Mouse (Mus musculus): ENCODE measurements around the gene Enah. TPM values are rescaled to one million over a fixed set of nuclear protein-coding genes. Genes with fewer than 3 reads are reported as not detected.

The Enah gene
- polyA plus RNA-seq, 1 experiment = 122 TPM

DNA sequence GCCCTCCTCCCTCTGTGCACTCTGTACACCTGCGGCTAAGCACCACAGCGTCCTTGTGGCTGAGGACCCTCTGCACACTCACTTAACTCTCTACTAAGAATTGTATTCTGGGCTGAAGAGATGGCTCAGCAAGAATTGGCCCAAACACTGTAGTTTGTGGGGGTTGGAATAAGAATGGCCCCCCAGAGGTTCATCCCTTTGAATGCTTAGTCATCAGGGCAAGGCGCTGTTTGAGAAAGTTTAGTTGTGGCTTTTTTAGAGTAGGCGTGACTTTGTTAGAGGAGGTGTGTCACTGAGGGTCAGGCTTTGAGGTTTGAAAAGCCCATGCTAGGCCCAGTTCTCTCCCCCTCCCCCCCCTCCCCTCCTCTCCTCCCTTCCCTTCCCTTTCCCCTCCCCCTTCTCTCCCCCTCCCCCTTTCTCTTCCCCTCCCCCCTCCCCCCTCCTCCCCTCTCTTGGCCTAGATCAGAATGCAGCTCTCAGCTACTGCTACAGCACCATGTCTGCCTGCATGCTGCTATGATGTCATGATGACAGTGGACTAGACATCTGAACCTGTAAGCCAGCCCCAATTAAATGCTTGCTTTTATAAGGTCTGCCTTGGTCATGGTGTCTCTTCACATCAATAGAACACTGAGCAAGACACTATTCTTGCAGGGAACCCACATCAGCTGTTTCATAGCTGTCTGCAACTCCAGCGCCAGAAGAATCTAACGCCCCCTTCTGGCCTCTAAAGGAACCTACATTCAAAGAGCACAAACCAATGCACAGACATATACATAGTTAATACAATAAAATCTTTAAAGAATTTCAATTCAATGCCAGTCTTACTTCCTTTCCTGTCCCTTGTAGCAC lies 153.1 kb downstream of the Enah start:
- no peak for DNase-seq (ENCODE audit: low read depth)
- TF ChIP-seq CTCF (IDR thresholded peaks at IDR 0.05; ENCODE audit: borderline replicate concordance, extremely low read depth, insufficient read depth, insufficient read length) (no peak), POLR2A (IDR thresholded peaks at IDR 0.05; ENCODE audit: borderline replicate concordance, extremely low read depth, insufficient read depth, insufficient read length, poor library complexity, severe bottlenecking) (no peak)

DNA sequence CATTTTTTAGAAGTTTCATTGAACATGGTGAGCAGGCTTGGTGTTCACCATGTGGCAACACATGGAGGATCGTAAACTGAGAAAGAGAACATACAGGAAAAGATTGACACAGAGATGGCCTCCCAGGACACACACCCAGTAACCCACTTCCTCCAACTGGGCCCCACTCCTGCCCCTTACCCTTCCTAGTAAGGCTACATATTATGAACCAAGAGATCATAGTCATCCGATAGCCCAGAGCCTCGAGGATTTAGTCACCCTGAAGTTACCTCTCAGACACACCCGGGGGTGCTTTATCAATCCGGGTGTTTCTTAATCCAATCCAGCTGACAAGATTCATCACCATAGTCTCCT lies 153.9 kb downstream of the Enah start:
- no peak for TF ChIP-seq CTCF (IDR thresholded peaks at IDR 0.05; ENCODE audit: borderline replicate concordance, extremely low read depth, insufficient read depth, insufficient read length)
- TF ChIP-seq POLR2A (IDR thresholded peaks at IDR 0.05; ENCODE audit: borderline replicate concordance, extremely low read depth, insufficient read depth, insufficient read length, poor library complexity, severe bottlenecking) = no peak
- DNase-seq (ENCODE audit: low read depth) = no peak

DNA sequence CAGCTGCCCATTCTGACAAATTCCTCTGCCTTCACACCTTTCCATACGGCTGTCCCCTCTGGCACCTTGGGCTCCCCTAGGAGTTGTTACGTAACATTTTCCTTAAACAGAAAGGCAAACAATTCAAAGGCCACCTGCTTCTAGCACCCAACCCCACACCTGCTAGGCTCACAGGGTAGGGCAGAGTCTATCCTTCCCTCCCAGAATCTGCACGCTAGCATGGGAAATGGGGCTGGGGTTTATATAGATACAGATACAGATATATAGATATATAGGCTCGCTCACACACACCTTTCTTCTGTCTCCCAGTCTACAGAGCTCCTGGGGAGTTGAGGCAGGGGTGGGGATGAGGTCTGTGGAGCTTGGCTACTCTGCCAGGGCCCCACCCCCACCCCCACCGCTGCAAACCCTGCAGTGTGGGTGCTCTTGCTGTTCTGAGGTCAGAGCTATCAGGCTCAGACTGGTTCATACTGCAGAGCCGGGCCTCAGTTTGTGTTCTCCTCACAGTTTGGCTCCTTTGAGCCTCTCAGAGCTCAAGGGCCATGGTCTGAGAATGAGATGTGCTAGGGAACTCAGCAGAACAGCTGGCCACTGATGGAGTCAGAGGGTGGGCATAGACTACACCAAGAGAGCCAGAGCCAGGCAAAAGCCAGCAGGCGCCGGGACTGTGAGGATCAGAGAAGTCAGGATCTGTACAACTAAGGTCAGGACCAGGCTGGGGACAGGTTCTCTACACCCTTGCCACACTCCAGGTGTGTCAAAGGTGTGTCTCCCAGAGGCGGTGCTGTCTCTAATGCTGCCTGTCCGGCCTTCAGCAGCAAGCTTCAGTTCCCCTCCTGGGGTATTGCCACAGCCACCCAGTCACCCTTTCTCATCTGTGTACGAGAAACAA lies 154.6 kb downstream of the Enah start:
- TF ChIP-seq CTCF (IDR thresholded peaks at IDR 0.05; ENCODE audit: borderline replicate concordance, extremely low read depth, insufficient read depth, insufficient read length) (no peak), POLR2A (IDR thresholded peaks at IDR 0.05; ENCODE audit: borderline replicate concordance, extremely low read depth, insufficient read depth, insufficient read length, poor library complexity, severe bottlenecking) (no peak)

DNA sequence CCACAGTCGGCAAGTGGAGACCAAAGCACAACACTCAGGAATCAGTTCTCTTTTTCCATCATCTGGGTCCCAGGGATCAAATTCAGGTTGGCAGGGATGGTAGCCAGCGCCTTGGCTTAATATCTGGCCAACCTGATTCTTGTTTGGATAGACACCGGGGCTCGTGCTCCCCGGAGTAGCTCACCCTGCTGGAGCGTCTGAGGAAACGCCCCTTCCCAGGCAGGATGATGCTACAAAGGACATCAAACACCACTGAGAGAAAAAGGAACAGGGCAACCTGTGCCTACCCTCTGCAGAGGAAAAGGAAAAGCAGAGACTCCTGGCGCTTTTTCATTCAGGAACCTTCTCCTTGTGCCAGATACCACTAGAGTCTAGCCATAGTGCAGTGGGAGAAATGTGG lies 156.4 kb downstream of the Enah start:
- TF ChIP-seq CTCF (IDR thresholded peaks at IDR 0.05; ENCODE audit: borderline replicate concordance, extremely low read depth, insufficient read depth, insufficient read length) (no peak), POLR2A (IDR thresholded peaks at IDR 0.05; ENCODE audit: borderline replicate concordance, extremely low read depth, insufficient read depth, insufficient read length, poor library complexity, severe bottlenecking) (no peak)
- DNase-seq (ENCODE audit: low read depth) = no peak

More for the DNA sequence above, 154.6 kb downstream of the Enah start:
- no peak for DNase-seq (ENCODE audit: low read depth)

DNA sequence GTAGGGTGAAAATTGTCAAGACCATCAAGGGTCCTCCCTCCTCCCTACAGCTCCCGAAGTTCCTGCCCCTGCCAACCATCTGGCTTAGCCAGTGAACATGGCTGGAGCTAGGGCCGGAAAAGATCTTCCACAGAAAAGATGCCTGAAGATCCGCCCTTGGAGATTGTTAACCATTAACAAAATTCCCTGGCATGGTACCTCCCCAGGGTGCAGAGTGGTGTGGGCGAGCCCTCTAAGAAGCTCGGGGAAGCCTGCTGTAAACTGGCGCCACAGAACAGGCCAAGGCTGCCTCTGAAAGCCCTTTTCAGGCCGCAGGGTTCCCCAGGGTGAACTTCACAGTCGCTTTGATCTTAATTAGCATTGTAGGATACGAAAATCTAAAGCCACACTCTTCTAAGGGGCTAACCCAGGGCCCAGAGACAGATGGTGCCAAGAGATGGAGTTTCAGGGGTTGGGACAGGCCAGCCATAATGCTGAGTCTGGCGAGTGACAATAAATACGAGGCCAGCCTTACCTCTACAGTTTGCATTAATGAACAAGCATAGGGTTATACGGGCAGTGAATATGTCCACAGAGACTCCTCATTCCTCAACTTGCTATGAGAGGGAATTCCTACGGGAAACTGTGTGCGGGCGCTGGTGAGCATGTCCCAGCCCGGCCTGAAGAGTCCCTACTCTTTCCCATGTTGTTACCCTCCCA lies 157.0 kb downstream of the Enah start:
- no peak for TF ChIP-seq CTCF (IDR thresholded peaks at IDR 0.05; ENCODE audit: borderline replicate concordance, extremely low read depth, insufficient read depth, insufficient read length)
- no peak for TF ChIP-seq POLR2A (IDR thresholded peaks at IDR 0.05; ENCODE audit: borderline replicate concordance, extremely low read depth, insufficient read depth, insufficient read length, poor library complexity, severe bottlenecking)
- no peak for DNase-seq (ENCODE audit: low read depth)

DNA sequence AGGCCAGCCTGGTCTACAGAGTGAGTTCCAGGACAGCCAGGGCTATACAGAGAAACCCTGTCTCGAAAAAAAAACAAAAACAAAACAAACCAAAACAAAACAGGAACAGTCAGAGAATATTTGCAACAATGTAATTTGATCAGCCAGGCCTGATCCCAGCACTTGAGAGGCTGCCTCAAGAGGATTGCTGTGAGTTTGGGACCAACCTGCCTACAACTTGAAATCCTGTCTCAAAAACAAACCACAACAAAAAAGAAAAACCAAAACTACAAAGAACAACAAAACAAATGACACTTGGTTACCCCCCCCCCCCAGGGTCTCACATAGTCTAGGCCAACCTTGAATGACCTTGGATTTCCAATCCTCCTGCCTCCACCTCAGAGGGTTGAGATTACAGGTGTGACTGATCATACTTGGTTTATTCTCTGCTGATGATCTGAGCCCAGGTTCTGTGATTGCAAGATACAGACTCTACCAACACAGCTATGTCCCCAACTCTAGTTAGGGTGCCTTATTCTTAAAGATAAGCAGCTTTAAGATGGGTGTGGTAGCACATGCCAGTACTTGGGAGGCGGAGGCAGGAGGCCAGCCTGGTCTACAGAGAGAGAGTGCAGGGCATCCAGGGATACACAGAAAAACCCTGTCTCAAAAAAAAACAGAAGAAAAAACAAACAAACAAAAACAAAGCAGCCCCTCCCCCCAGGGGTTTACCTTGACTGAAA lies 158.4 kb downstream of the Enah start:
- no peak for TF ChIP-seq POLR2A (IDR thresholded peaks at IDR 0.05; ENCODE audit: borderline replicate concordance, extremely low read depth, insufficient read depth, insufficient read length, poor library complexity, severe bottlenecking)
- TF ChIP-seq CTCF (IDR thresholded peaks at IDR 0.05; ENCODE audit: borderline replicate concordance, extremely low read depth, insufficient read depth, insufficient read length) = no peak
- DNase-seq (ENCODE audit: low read depth) = no peak

DNA sequence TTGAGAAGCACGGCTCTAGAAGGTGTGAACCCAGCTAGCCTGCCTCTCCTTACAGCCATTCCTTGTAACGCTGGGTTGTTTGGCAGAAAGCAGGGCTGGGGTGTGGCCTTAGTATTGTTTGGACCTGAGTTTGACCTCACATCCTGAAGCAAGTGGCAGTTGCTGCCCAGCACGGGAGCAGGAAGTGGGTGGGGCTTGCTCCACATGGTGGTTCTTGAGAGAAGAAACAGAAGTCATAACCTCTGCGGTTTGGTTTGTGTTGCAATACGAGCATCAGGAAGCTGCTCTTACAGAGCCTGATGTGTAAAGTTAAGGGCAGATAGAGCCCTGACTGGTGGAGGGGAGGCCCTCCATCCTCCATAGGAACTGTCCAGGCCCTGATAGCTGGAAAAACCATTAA lies 159.1 kb downstream of the Enah start:
- TF ChIP-seq POLR2A (IDR thresholded peaks at IDR 0.05; ENCODE audit: borderline replicate concordance, extremely low read depth, insufficient read depth, insufficient read length, poor library complexity, severe bottlenecking) (no peak), CTCF (IDR thresholded peaks at IDR 0.05; ENCODE audit: borderline replicate concordance, extremely low read depth, insufficient read depth, insufficient read length) (no peak)
- peak; percentile 45 for DNase-seq (ENCODE audit: low read depth)

DNA sequence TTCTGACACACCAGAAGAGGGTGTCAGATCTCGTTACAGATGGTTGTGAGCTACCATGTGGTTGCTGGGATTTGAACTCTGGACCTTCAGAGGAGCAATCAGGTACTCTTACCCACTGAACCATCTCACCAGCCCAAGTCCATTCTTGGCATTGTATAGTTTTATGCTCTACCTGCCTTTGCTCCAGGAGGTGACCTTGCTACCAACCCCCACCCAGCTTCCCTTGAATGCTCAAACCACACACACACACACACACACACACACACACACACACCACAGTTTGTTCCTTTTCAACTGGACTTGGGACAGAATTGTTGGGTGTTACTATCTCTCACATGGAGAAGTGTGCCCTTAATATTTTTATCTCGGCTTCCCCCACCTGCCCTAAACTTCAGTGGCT lies 163.5 kb downstream of the Enah start:
- no peak for TF ChIP-seq POLR2A (IDR thresholded peaks at IDR 0.05; ENCODE audit: borderline replicate concordance, extremely low read depth, insufficient read depth, insufficient read length, poor library complexity, severe bottlenecking)
- no peak for TF ChIP-seq CTCF (IDR thresholded peaks at IDR 0.05; ENCODE audit: borderline replicate concordance, extremely low read depth, insufficient read depth, insufficient read length)
- no peak for DNase-seq (ENCODE audit: low read depth)

DNA sequence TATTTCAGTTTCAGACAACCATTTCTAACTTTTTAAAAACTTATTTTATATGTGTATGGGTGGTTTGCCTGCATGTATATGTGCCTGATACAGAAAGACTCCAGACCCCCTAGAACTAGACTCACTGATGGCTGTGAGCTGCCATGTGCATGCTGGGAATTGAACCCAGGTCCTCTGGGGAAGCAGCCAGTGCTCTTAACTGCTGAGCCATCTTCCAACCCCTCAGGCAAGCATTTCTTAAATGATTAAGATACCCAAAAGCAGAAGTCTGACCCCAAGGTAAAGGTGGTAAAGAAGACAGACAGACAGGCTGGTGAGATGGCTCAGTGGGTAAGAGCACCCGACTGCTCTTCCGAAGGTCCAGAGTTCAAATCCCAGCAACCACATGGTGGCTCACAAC lies 165.0 kb downstream of the Enah start:
- TF ChIP-seq POLR2A (IDR thresholded peaks at IDR 0.05; ENCODE audit: borderline replicate concordance, extremely low read depth, insufficient read depth, insufficient read length, poor library complexity, severe bottlenecking) (no peak), CTCF (IDR thresholded peaks at IDR 0.05; ENCODE audit: borderline replicate concordance, extremely low read depth, insufficient read depth, insufficient read length) (no peak)
- no peak for DNase-seq (ENCODE audit: low read depth)

DNA sequence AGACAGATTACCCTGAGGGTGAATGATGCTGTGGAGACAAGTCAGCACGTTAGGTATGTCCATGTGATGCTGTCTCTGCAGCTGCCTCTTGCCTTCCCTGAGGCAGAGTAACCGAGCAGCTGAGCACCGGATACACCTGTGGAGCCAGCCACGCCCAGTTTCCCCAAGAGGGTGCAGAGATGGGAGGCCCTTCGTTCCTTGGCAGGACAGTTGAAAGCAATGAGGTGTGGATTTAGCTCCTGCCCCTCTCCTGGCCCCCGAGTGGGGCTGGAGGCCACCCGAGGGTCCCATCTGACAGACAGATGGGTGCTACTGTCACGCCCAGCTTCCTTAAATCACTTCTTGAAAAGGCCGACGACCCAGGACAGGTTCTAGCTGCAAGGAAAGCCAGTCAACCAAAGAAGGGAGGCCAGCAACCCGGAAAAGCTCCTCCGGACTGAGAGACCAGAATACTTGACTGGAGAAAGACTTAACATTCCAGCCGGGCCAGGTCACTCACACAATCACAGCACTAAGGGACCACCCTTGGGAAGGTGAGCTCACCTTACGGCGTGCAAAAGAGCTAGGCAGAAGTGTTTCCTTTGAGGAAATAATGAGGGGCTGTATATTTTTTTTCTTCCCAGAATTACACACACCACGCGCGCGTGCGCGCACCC lies 166.6 kb downstream of the Enah start:
- TF ChIP-seq CTCF (IDR thresholded peaks at IDR 0.05; ENCODE audit: borderline replicate concordance, extremely low read depth, insufficient read depth, insufficient read length) (no peak), POLR2A (IDR thresholded peaks at IDR 0.05; ENCODE audit: borderline replicate concordance, extremely low read depth, insufficient read depth, insufficient read length, poor library complexity, severe bottlenecking) (no peak)
- no peak for DNase-seq (ENCODE audit: low read depth)
